Mouse (Mus musculus): ENCODE measurements around the gene 1700025G04Rik. TPM values are rescaled to one million over a fixed set of nuclear protein-coding genes. Genes with fewer than 3 reads are reported as not detected.
"Not testable (repeated sequence)": the region's sequence is repeated elsewhere in the genome, so short reads cannot be mapped to it uniquely, and the experiment has no call there.

1700025G04Rik gene
- polyA plus RNA-seq, 2 experiments, result 1.2 to 2.1 TPM

DNA sequence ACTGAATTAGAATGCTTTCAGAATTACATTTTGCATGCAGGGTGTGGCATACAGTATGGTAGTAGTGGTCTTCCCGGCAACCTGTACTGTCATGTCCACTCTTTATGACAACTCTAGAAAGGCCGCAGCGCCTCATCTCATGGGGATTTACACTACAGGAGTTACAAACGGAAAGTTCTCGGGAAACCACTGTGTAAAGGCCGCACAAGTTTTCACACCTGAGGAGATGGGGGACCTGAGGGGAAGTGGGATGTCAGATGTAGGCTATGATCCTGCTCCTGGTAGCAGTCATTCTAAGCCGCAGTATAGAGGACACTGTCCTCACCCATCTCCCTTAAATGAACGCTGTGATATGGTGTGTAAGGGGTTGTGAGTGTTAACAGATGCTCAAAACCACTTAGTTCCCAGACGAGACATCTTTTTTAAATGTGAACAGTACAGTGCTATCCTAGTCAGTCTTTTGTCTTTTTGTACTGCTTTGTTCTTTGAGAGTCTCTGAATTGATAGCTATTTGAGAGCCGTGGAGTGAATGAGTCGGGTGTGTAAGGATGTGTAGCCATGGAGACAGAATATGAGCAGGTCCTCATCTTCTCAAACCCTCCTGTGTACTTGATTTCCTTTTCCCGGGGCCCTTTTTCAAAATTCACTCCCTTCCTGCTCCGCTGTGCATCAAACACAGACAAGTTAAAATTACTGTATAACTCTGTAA lies 277.8 kb downstream of the 1700025G04Rik start:
- peaks cover 9% of the 10 kb centered on the region for H3K36me3 ChIP-seq (replicated peaks; ENCODE audit: control insufficient read depth, insufficient read depth, low read depth)
- WGBS (ENCODE audit: insufficient replicate concordance), result 86% methylated on average over 13 of the region's 13 CpGs

DNA sequence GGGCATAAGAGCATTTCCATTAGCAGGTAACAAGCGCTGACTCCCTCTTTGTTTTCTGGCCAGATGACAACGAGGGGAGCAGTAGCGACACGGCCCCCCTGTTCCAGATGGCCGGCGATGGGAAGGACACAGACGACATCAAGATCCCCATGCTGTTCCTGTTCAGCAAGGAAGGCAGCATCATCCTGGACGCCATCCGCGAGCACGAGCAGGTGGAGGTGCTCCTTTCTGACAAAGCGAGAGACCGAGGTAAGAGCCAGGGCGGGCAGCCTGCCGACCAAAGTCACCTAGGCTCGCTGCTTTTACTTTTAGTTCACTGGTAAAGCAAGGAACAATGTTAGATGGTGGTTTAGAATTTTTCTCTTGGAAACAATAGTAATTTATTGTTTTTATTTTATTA lies 278.5 kb downstream of the 1700025G04Rik start:
- no peak for TF ChIP-seq CTCF (IDR thresholded peaks at IDR 0.05; ENCODE audit: low read depth)
- no peak for TF ChIP-seq EP300 (IDR thresholded peaks at IDR 0.05; ENCODE audit: low read depth)
- Histone ChIP-seq H3K27me3 (ENCODE audit: control insufficient read depth, insufficient read depth, low read length) (no peaks in the 10 kb centered on the region), H3K9me3 (ENCODE audit: control insufficient read depth, low read length) (no peaks in the 10 kb centered on the region), H3K36me3 (replicated peaks; ENCODE audit: control insufficient read depth, insufficient read depth, low read depth) (peaks cover 11% of the 10 kb centered on the region), H3K9ac (replicated peaks) (no peak overlapping the region), H3K4me3 (ENCODE audit: insufficient read depth in 1 of 2, low read depth in 2 of 2, low read length in 2 of 2) (no peak overlapping the region), H3K4me1 (replicated peaks; ENCODE audit: control insufficient read depth in 2 of 2, insufficient read depth in 2 of 2, low read length in 1 of 2) (no peaks in the 10 kb centered on the region), H3K4me2 (ENCODE audit: low read depth) (no peak overlapping the region), H3K27ac (no peak overlapping the region)
- ATAC-seq (ENCODE audit: insufficient read depth) (no peak), DNase-seq (ENCODE audit: low read depth in 3 of 3, low spot score in 3 of 3) (no peak)
- 89% methylated on average over 16 of the region's 16 CpGs for WGBS (ENCODE audit: insufficient replicate concordance)

More for the DNA sequence above, 277.8 kb downstream of the 1700025G04Rik start:
- no peak overlapping the region for H3K4me3 ChIP-seq (ENCODE audit: insufficient read depth in 1 of 2, low read depth in 2 of 2, low read length in 2 of 2)
- no peaks in the 10 kb centered on the region for H3K4me1 ChIP-seq (replicated peaks; ENCODE audit: control insufficient read depth in 2 of 2, insufficient read depth in 2 of 2, low read length in 1 of 2)
- TF ChIP-seq CTCF (IDR thresholded peaks at IDR 0.05; ENCODE audit: low read depth), result no peak
- no peak for TF ChIP-seq EP300 (IDR thresholded peaks at IDR 0.05; ENCODE audit: low read depth)
- H3K4me2 ChIP-seq (ENCODE audit: low read depth), result no peak overlapping the region
- DNase-seq (ENCODE audit: low read depth in 3 of 3, low spot score in 3 of 3), result no peak
- no peak overlapping the region for H3K9ac ChIP-seq (replicated peaks)
- ATAC-seq (ENCODE audit: insufficient read depth), result no peak
- H3K27ac ChIP-seq, result no peak overlapping the region
- H3K9me3 ChIP-seq (ENCODE audit: control insufficient read depth, low read length), result no peaks in the 10 kb centered on the region
- H3K27me3 ChIP-seq (ENCODE audit: control insufficient read depth, insufficient read depth, low read length), result no peaks in the 10 kb centered on the region

DNA sequence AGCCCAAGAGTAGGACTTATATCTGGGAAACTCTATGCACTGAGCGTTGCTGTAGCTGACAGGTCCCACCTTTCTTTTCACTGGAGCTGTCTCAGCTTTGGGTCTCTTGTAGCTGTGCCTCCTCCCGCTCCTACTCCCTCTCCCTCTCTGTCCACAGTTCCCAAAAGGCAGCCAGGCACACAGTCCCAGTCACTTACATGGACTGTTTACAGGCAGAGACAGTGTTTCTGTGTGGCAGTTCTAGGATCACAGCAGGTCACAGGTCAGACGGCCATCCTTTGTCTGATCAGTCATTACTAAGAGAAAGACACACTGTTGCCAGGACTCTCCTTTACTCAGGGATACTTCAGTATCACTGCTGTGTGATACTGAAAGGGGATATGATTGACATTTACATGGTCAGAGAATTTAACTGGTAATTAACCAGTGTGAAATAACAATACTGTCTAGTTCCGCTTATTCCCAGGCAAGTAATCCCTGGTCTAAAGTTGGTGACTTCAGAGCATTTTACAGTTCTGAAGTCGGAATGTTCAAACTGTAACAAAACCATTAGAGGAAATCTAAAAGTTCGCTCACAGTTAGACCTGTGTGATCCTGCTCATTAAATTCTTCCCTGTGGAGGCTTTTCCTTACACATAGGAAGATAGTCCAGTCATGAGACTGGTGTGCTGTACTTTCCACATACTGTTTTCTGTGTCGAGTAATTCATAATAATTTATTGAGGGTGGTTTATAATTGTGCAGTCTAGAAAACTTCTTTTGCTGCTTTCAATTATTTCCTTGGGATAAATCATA lies 279.1 kb downstream of the 1700025G04Rik start:
- Histone ChIP-seq H3K4me3 (ENCODE audit: insufficient read depth in 1 of 2, low read depth in 2 of 2, low read length in 2 of 2) (no peak overlapping the region), H3K36me3 (replicated peaks; ENCODE audit: control insufficient read depth, insufficient read depth, low read depth) (peaks cover 11% of the 10 kb centered on the region), H3K9me3 (ENCODE audit: control insufficient read depth, low read length) (no peaks in the 10 kb centered on the region), H3K9ac (replicated peaks) (no peak overlapping the region), H3K4me1 (replicated peaks; ENCODE audit: control insufficient read depth in 2 of 2, insufficient read depth in 2 of 2, low read length in 1 of 2) (no peaks in the 10 kb centered on the region), H3K27me3 (ENCODE audit: control insufficient read depth, insufficient read depth, low read length) (no peaks in the 10 kb centered on the region), H3K27ac (no peak overlapping the region), H3K4me2 (ENCODE audit: low read depth) (no peak overlapping the region)
- TF ChIP-seq EP300 (IDR thresholded peaks at IDR 0.05; ENCODE audit: low read depth), result no peak
- no peak for TF ChIP-seq CTCF (IDR thresholded peaks at IDR 0.05; ENCODE audit: low read depth)
- no peak for ATAC-seq (ENCODE audit: insufficient read depth)
- 81% methylated on average over 7 of the region's 7 CpGs for WGBS (ENCODE audit: insufficient replicate concordance)
- no peak for DNase-seq (ENCODE audit: low read depth in 3 of 3, low spot score in 3 of 3)

DNA sequence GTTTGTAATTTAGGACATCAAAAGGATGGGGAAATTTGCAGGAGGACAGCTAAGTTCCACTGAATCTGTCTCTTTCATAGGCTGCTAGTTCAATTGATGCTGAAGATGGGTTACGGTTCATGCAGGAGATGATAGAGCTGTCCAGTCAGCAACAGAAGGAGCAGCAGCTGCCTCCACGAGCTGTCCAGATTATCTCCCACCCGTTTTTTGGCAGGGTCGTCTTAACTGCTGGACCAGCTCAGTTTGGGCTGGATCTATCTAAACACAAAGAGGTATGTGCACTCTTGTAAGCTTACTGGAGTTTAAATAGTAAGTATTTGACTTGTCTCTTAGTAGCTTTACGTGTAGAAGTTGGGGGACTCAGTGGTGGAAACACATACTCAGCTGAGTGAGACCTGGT lies 282.6 kb downstream of the 1700025G04Rik start:
- Histone ChIP-seq H3K27ac (no peak overlapping the region), H3K4me2 (ENCODE audit: low read depth) (no peak overlapping the region), H3K4me3 (ENCODE audit: insufficient read depth in 1 of 2, low read depth in 2 of 2, low read length in 2 of 2) (no peak overlapping the region), H3K9ac (replicated peaks) (no peak overlapping the region), H3K9me3 (ENCODE audit: control insufficient read depth, low read length) (no peaks in the 10 kb centered on the region), H3K27me3 (ENCODE audit: control insufficient read depth, insufficient read depth, low read length) (no peaks in the 10 kb centered on the region), H3K4me1 (replicated peaks; ENCODE audit: control insufficient read depth in 2 of 2, insufficient read depth in 2 of 2, low read length in 1 of 2) (no peaks in the 10 kb centered on the region), H3K36me3 (replicated peaks; ENCODE audit: control insufficient read depth, insufficient read depth, low read depth) (peaks cover 15% of the 10 kb centered on the region)
- no peak for DNase-seq (ENCODE audit: low read depth in 3 of 3, low spot score in 3 of 3)
- TF ChIP-seq EP300 (IDR thresholded peaks at IDR 0.05; ENCODE audit: low read depth) (no peak), CTCF (IDR thresholded peaks at IDR 0.05; ENCODE audit: low read depth) (no peak)
- ATAC-seq (ENCODE audit: insufficient read depth), result no peak
- WGBS (ENCODE audit: insufficient replicate concordance), result 74% methylated on average over 5 of the region's 5 CpGs

DNA sequence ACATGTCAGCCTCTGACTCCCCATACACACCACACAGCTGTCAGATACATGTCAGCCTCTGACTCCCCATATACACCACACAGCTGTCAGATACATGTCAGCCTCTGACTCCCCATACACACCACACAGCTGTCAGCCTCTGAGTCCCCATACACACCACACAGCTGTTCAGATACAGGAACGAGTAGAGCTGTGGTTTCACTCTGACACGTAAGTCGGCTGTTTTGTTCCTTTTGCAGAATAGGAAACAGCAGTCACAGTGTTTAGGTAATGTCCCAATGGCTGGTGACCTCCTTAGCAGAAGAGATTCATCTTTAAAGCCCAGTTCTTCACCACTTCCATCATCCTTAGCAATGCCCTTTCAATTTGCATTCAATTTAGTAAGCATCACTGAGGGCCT lies 287.1 kb downstream of the 1700025G04Rik start:
- H3K9ac ChIP-seq (replicated peaks); H3K27me3 ChIP-seq (ENCODE audit: control insufficient read depth, insufficient read depth, low read length); DNase-seq (ENCODE audit: low read depth in 3 of 3, low spot score in 3 of 3); H3K4me1 ChIP-seq (replicated peaks; ENCODE audit: control insufficient read depth in 2 of 2, insufficient read depth in 2 of 2, low read length in 1 of 2); H3K4me2 ChIP-seq (ENCODE audit: low read depth); ATAC-seq (ENCODE audit: insufficient read depth); H3K9me3 ChIP-seq (ENCODE audit: control insufficient read depth, low read length); H3K27ac ChIP-seq; H3K4me3 ChIP-seq (ENCODE audit: insufficient read depth in 1 of 2, low read depth in 2 of 2, low read length in 2 of 2): not testable (repeated sequence)
- peaks cover 20% of the 10 kb centered on the region for H3K36me3 ChIP-seq (replicated peaks; ENCODE audit: control insufficient read depth, insufficient read depth, low read depth)
- 57% methylated on average over 3 of the region's 3 CpGs for WGBS (ENCODE audit: insufficient replicate concordance)
